Comparison of ENCODE assay signal across 25 mouse cellular contexts in genomic region chr5:132492793-132493192, GRCm38 (mm10).
"Had no signal": no experiment of that assay in that cellular context is flagged by ENCODE, and none has a peak within 500 bp of the region (broad histone marks: within the 10 kb centered on the region; RNA-seq: fewer than 3 reads in every experiment).

No protein-coding gene starts in this region.

- H3K9ac ChIP-seq: heart, embryonic 13.5 days; heart, embryonic 15.5 days; hindbrain, embryonic 13.5 days; hindbrain, embryonic 15.5 days; intestine, embryonic 15.5 days; kidney, embryonic 15.5 days; limb, embryonic 13.5 days; limb, embryonic 15.5 days; liver, embryonic 12.5 days; liver, embryonic 14.5 days had no signal

- DNase-seq: gastrocnemius, postnatal 14 days; gastrocnemius, postnatal 36 days; heart, postnatal 14 days; kidney, adult 11 months; kidney, adult 9 months; kidney, postnatal 14 days; kidney, postnatal 36 days; layer of hippocampus, adult 9-11 months; layer of hippocampus, postnatal 36 days; left cerebral cortex, postnatal 4 days; lung, adult 18-20 months had no signal

- H3K27me3 ChIP-seq: heart, embryonic 13.5 days; heart, embryonic 15.5 days; hindbrain, embryonic 13.5 days; hindbrain, embryonic 15.5 days; intestine, embryonic 15.5 days; kidney, embryonic 15.5 days; limb, embryonic 13.5 days; limb, embryonic 15.5 days; liver, embryonic 12.5 days had no signal

- H3K36me3 ChIP-seq: heart, embryonic 13.5 days; heart, embryonic 15.5 days; hindbrain, embryonic 13.5 days; hindbrain, embryonic 15.5 days; intestine, embryonic 15.5 days; kidney, embryonic 15.5 days; limb, embryonic 13.5 days; limb, embryonic 15.5 days; liver, embryonic 12.5 days had no signal

- ATAC-seq: hindbrain, postnatal 0 days; liver, embryonic 12.5 days had no signal

- H3K27ac ChIP-seq: heart, embryonic 13.5 days; heart, embryonic 15.5 days; hindbrain, embryonic 13.5 days; hindbrain, embryonic 15.5 days; hindbrain, postnatal 0 days; intestine, embryonic 15.5 days; kidney, embryonic 15.5 days; kidney, postnatal 0 days; limb, embryonic 13.5 days; limb, embryonic 15.5 days; liver, embryonic 12.5 days; liver, embryonic 14.5 days had no signal

- H3K4me2 ChIP-seq: heart, embryonic 11.5 days; heart, embryonic 13.5 days; heart, embryonic 15.5 days; hindbrain, embryonic 13.5 days; hindbrain, embryonic 15.5 days; intestine, embryonic 15.5 days; kidney, embryonic 15.5 days; limb, embryonic 13.5 days; limb, embryonic 15.5 days; liver, embryonic 12.5 days had no signal

- H3K9me3 ChIP-seq: heart, embryonic 13.5 days; heart, embryonic 15.5 days; hindbrain, embryonic 13.5 days; hindbrain, embryonic 15.5 days; intestine, embryonic 15.5 days; kidney, embryonic 15.5 days; limb, embryonic 13.5 days; limb, embryonic 15.5 days; liver, embryonic 12.5 days had no signal

- H3K4me3 ChIP-seq: heart, adult 2 months; heart, embryonic 13.5 days; heart, embryonic 15.5 days; hindbrain, embryonic 13.5 days; hindbrain, embryonic 15.5 days; intestine, embryonic 15.5 days; kidney, embryonic 15.5 days; limb, embryonic 13.5 days; limb, embryonic 15.5 days; liver, embryonic 12.5 days had no signal
